ENCODE assay signal across 20 mouse cellular contexts in genomic region chr11:76499564-76499963, GRCm38 (mm10).
DNase-seq lines count a peak whose midpoint lies in the region; ATAC-seq and TF ChIP-seq lines count a peak whose summit lies in the region.
"Had no signal": no experiment of that assay in that cellular context is flagged by ENCODE, and none has a peak within 500 bp of the region (broad histone marks: within the 10 kb centered on the region; RNA-seq: fewer than 3 reads in every experiment).

No protein-coding gene starts in this region.

- peak overlapping the region; percentile 40 for H3K27ac ChIP-seq in heart, embryonic 12.5 days (ENCODE audit: poor library complexity, severe bottlenecking)
- H3K27ac ChIP-seq in CH12.LX (ENCODE audit: insufficient read depth, low read depth), result no peak overlapping the region
- H3K27ac ChIP-seq in ES-E14 (ENCODE audit: insufficient read depth, low read depth, low read length, poor library complexity, severe bottlenecking), result no peak overlapping the region
- H3K27ac ChIP-seq in heart, embryonic 16.5 days (ENCODE audit: low read length), result peak overlapping the region; percentile 62
- H3K27ac ChIP-seq: embryonic facial prominence, embryonic 15.5 days; forebrain, embryonic 13.5 days; liver, embryonic 12.5 days had no signal

- DNase-seq in heart, postnatal 4 days, result no peak
- DNase-seq in CH12.LX (ENCODE audit: extremely low read depth), result peak; percentile 35
- DNase-seq in ES-E14 (ENCODE audit: low read depth, low spot score), result no peak
- DNase-seq in cerebellum, adult 11-12 months, result no peak
- no peak for DNase-seq in kidney, postnatal 10 days
- no peak for DNase-seq in yolk sac, embryonic 10.5 days (ENCODE audit: low spot score)
- DNase-seq: adrenal gland, postnatal 14 days; cerebellum, adult 2 months; layer of hippocampus, postnatal 36 days; lung, embryonic 14.5 days; midbrain, embryonic 14.5 days; retina, postnatal 1 day; thymus, postnatal 36 days had no signal

- H3K4me3 ChIP-seq in heart, embryonic 12.5 days, result no peak overlapping the region
- H3K4me3 ChIP-seq in CH12.LX (replicated peaks in 1 of 3; ENCODE audit: low read depth in 2 of 3, low read length in 2 of 3, poor library complexity in 1 of 3) (no peak overlapping the region), ES-E14 (ENCODE audit: insufficient read depth in 1 of 2, low read depth in 1 of 2, low read length in 2 of 2, poor library complexity in 1 of 2, severe bottlenecking in 1 of 2) (no peak overlapping the region)
- H3K4me3 ChIP-seq in heart, embryonic 16.5 days (ENCODE audit: low read length), result no peak overlapping the region
- H3K4me3 ChIP-seq: embryonic facial prominence, embryonic 15.5 days; forebrain, embryonic 13.5 days; liver, embryonic 12.5 days had no signal

- no peak for ATAC-seq in heart, embryonic 12.5 days (ENCODE audit: insufficient number of reproducible peaks, low FRiP score)
- ATAC-seq in heart, embryonic 16.5 days (replicated peaks; ENCODE audit: extremely low read depth, insufficient read depth, low FRiP score), result no peak
- ATAC-seq: activated CD4-positive, CD25-positive, alpha-beta regulatory T cell, adult 4 months; CD4-positive, CD25-positive, alpha-beta regulatory T cell, adult 4 months; forebrain, embryonic 13.5 days; liver, embryonic 12.5 days had no signal

- no peaks in the 10 kb centered on the region for H3K9me3 ChIP-seq in heart, embryonic 12.5 days (replicated peaks)
- no peaks in the 10 kb centered on the region for H3K9me3 ChIP-seq in CH12.LX (replicated peaks; ENCODE audit: low read length)
- H3K9me3 ChIP-seq in ES-E14 (ENCODE audit: control insufficient read depth, insufficient read depth, low read depth, low read length), result no peaks in the 10 kb centered on the region
- no peaks in the 10 kb centered on the region for H3K9me3 ChIP-seq in heart, embryonic 16.5 days (replicated peaks; ENCODE audit: control insufficient read depth, low read length)
- H3K9me3 ChIP-seq: embryonic facial prominence, embryonic 15.5 days; forebrain, embryonic 13.5 days; liver, embryonic 12.5 days had no signal

- no peak for TF ChIP-seq CTCF in CH12.LX (conservative IDR thresholded peaks at IDR 0.05 in 1 of 2, IDR thresholded peaks at IDR 0.05 in 1 of 2; ENCODE audit: low read depth in 2 of 2, low read length in 2 of 2)

- dilution Hi-C loops in CH12.LX (cut with MboI; ENCODE audit: extremely low pct_ligation_motif_present, extremely low pct_unique_long_range_greater_than_20kb, low sequenced_read_pairs), result no loop called here

- no peak for TF ChIP-seq RAD21 in CH12.LX (IDR thresholded peaks at IDR 0.05; ENCODE audit: low read depth, low read length)

- no peaks in the 10 kb centered on the region for H3K36me3 ChIP-seq in heart, embryonic 12.5 days
- H3K36me3 ChIP-seq in CH12.LX (replicated peaks in 1 of 2; ENCODE audit: control insufficient read depth in 1 of 2, insufficient read depth in 1 of 2, low read length in 1 of 2) (peaks cover 0 to 2% of the 10 kb centered on the region in 2 experiments), ES-E14 (ENCODE audit: control insufficient read depth, insufficient read depth, low read length, poor library complexity, severe bottlenecking) (no peaks in the 10 kb centered on the region)
- H3K36me3 ChIP-seq in heart, embryonic 16.5 days (ENCODE audit: control insufficient read depth, insufficient read depth), result no peaks in the 10 kb centered on the region
- H3K36me3 ChIP-seq: embryonic facial prominence, embryonic 15.5 days; liver, embryonic 12.5 days had no signal

- no peaks in the 10 kb centered on the region for H3K27me3 ChIP-seq in heart, embryonic 12.5 days (replicated peaks)
- no peaks in the 10 kb centered on the region for H3K27me3 ChIP-seq in CH12.LX (replicated peaks)
- no peaks in the 10 kb centered on the region for H3K27me3 ChIP-seq in heart, embryonic 16.5 days (ENCODE audit: control insufficient read depth, insufficient read depth, low read length)
- H3K27me3 ChIP-seq: embryonic facial prominence, embryonic 15.5 days; forebrain, embryonic 13.5 days had no signal

- in situ Hi-C loops in CH12.LX (cut with MboI; ENCODE audit: low pct_ligation_motif_present, low pct_unique_long_range_greater_than_20kb, low sequenced_read_pairs) (no loop called here), ES-E14 (cut with MboI; ENCODE audit: low sequenced_read_pairs in 2 of 2, unreplicated experiment in 2 of 2) (no loop called here)

- WGBS in heart, embryonic 12.5 days, result 54% methylated on average over 7 of the region's 7 CpGs
- WGBS in heart, embryonic 16.5 days, result 45% methylated on average over 7 of the region's 7 CpGs

- H3K4me2 ChIP-seq in heart, embryonic 12.5 days, result no peak overlapping the region
- H3K4me2 ChIP-seq in CH12.LX (ENCODE audit: insufficient read depth, low read depth, poor library complexity, severe bottlenecking), result no peak overlapping the region
- H3K4me2 ChIP-seq in heart, embryonic 16.5 days (ENCODE audit: low read depth, low read length), result no peak overlapping the region
- H3K4me2 ChIP-seq: embryonic facial prominence, embryonic 15.5 days; forebrain, embryonic 13.5 days; liver, embryonic 12.5 days; lung, embryonic 14.5 days had no signal

- no peak overlapping the region for H3K9ac ChIP-seq in heart, embryonic 12.5 days
- H3K9ac ChIP-seq in CH12.LX (ENCODE audit: insufficient read depth, low read depth) (no peak overlapping the region), ES-E14 (ENCODE audit: insufficient read depth, low read depth, low read length, poor library complexity, severe bottlenecking) (no peak overlapping the region)
- no peak overlapping the region for H3K9ac ChIP-seq in heart, embryonic 16.5 days (ENCODE audit: low read length)
- H3K9ac ChIP-seq: embryonic facial prominence, embryonic 15.5 days; forebrain, embryonic 13.5 days; liver, embryonic 12.5 days; lung, embryonic 14.5 days had no signal

- no peaks in the 10 kb centered on the region for H3K79me2 ChIP-seq in CH12.LX (replicated peaks; ENCODE audit: control insufficient read depth, extremely low read depth, insufficient read depth, poor library complexity, severe bottlenecking)

- TF ChIP-seq POLR2A in CH12.LX (IDR thresholded peaks at IDR 0.05; ENCODE audit: low read depth, low read length), result no peak

- H3K4me1 ChIP-seq in heart, embryonic 12.5 days (replicated peaks), result peaks cover 65% of the 10 kb centered on the region
- H3K4me1 ChIP-seq in CH12.LX (ENCODE audit: control insufficient read depth in 1 of 2, insufficient read depth in 2 of 2), result peaks cover 24 to 78% of the 10 kb centered on the region in 2 experiments
- H3K4me1 ChIP-seq in ES-E14 (ENCODE audit: control insufficient read depth in 2 of 2, insufficient read depth in 2 of 2, low read length in 2 of 2, poor library complexity in 1 of 2), result peaks cover 2 to 17% of the 10 kb centered on the region in 2 experiments; a peak in 2 of 4 replicates
- peaks cover 45% of the 10 kb centered on the region for H3K4me1 ChIP-seq in heart, embryonic 16.5 days (ENCODE audit: control insufficient read depth, insufficient read depth, low read length)

- TF ChIP-seq EP300 in CH12.LX (IDR thresholded peaks at IDR 0.05; ENCODE audit: low read length), result peak; percentile 22; the same call in 1 of the 2 replicates

TF ChIP-seq in CH12.LX, 34 proteins besides CTCF, POLR2A, EP300 and RAD21:
- TF ChIP-seq JUND (conservative IDR thresholded peaks at IDR 0.05; ENCODE audit: low read depth, low read length), result peak; percentile 23; the same call in 1 of the 2 replicates
- TF ChIP-seq CHD2 (IDR thresholded peaks at IDR 0.05; ENCODE audit: low read length), result 0 out of 2 replicates have a peak, but pooled peaks have one; percentile 34
- TF ChIP-seq ZKSCAN1 (IDR thresholded peaks at IDR 0.05; ENCODE audit: borderline replicate concordance, low read depth, low read length), result no peak
- TF ChIP-seq MAFK (IDR thresholded peaks at IDR 0.05; ENCODE audit: insufficient replicate concordance, low read length), result peak; percentile 54; the same call in 1 of the 2 replicates

TF ChIP-seq in ES-E14, 5 proteins besides CTCF, POLR2A, EP300 and RAD21:
- TF ChIP-seq HCFC1 (IDR thresholded peaks at IDR 0.05; ENCODE audit: borderline replicate concordance, insufficient read depth, low read length) (no peak), MAFK (IDR thresholded peaks at IDR 0.05; ENCODE audit: insufficient read depth, low read depth, low read length) (0 out of 2 replicates have a peak, but pooled peaks have one; percentile 16)
TF ChIP-seq in ES-E14: peak in this region for 1.

Comparison
In these comparisons a context has a peak if more than half of its experiments do, and no peak if none do; other contexts are left out.
1. H3K27ac ChIP-seq: peak in heart, embryonic 12.5 days (single experiment) and heart, embryonic 16.5 days (single experiment); none in CH12.LX (single experiment) and ES-E14 (single experiment).